Mouse (Mus musculus) right cerebral cortex, postnatal 25 days (tissue): ENCODE results near the gene Klf11.
A peak's percentile ranks its signal among the peaks of the same experiment; 100 is the strongest.

Source experiments
- DNase-seq: peaks from one replicate; pipeline ENCODE4 v3.0.0; 2022

The Klf11 gene

DNA sequence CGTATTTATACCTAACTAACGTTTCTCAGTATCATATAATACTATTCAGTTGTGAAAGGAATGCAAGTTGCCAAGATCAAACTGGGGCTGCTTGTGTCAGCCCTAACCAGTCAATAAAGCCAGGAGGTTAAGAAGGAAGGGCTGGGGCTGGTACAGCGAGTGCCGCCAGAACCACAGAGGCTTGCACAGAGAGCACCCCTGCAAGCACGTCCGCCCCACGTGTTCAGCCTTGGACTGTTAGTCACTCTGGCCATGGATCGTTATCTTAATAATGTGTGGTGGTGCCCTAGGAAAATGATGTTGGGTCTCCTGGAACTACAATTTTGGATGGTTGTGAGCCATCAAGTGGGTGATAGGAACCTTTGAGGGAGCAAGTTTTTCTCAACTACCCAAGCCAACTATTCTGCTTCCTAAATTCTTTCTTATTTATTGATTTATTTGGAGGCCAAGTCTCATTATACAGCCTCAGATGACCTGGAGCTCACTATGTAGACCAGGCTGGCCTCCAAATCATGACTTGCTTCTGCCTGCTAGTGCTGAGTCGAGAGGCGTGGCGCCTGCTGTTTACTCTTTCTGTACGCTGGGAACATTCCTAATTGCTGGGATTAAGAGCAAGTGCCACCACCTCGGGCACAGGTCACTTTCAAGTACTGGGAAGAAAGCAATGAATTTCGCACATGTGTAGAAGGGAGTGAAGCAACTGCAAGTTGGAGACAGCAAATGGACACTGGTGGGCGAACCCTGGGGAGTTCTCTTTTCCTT is 54.6 kb downstream of the Klf11 start:
- no peak for DNase-seq

GRCm38 (mm10) chr12:24706764-24707479 is 55.8 kb downstream of the Klf11 start:
- no peak for DNase-seq

GRCm38 (mm10) chr12:24707480-24707802 is 56.4 kb downstream of the Klf11 start:
- DNase-seq: no peak

DNA sequence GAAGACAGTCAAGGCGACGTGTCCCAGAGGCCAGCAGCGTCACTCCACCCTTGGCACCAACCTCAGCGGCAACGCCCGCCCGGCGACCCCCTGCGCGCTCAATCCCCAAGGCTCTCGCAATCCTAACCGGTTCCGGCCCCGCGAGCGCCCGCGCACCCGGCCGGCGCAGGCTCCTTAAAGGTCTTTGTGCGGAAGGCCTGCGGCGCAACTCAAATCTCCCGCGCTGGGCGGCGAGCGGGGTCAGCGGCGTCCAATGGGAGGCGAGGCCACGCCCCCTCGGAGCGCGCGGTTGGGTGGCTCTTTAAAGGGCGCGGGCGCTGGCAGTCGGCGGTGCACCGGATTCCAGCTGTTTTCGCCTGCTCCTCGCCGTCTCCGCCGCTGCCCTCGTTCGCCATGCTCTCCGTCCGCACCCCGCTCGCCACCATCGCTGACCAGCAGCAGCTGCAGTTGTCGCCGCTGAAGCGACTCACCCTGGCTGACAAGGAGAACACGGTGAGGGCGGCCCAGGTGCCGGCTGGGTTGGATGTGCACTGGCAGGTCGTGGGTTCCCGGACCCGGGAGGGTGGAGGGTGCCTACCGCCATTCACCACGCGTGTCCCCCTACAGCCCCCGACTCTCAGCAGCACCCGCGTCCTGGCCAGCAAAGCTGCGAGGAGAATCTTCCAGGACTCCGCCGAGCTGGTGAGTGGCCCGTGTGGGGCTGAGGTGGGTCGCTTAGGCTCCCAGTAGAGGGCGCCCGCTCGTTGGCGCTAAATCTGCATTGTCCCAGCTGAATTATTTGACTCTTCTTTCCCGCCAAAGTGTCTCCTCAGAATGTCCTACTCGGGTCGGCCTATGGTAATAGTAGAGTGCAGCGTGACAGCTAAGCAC is 57.1 kb downstream of the Klf11 start, which contains the start of gene Rrm2:
Gene Rrm2 (plus strand): TSS at position 288 of the 870 bp plus-strand sequence.
- DNase-seq: peak; percentile 92

GRCm38 (mm10) chr12:24708824-24709218 is 57.7 kb downstream of the Klf11 start:
- no peak for DNase-seq

- DNase-seq: no peak
Measured at GRCm38 (mm10) chr12:24709409-24709808, 58.3 kb downstream of the Klf11 start.

DNA sequence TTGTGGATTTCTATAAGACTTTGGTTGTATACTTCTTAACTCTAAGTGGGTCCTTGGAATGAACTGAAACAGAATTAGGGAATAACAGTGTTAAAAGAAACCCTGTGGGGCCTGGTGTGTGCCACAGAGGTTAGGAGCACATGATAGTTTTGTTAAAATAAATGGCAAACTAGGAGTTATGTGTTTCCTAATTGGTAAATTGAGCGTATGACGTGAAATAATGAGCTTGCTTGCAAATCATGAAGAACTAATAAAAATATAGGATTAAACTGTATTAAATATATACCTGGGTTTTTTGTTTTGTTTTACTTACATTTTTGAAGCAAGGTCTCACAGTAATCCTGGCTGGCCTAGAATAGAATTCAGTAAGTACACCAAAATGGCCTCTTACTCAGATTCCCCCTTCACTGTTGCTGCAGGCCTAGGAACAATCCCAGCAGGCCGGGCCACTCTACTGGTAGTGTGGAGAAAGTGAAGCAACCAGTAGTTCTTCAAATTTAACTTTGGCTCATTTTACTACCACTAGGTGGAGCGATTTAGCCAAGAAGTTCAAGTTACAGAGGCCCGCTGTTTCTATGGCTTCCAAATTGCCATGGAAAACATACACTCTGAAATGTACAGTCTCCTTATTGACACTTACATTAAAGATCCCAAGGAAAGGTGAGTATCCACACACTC is 58.9 kb downstream of the Klf11 start:
- no peak for DNase-seq

- no peak for DNase-seq
Measured at GRCm38 (mm10) chr12:24710672-24711071, 59.6 kb downstream of the Klf11 start.
